Mouse (Mus musculus) ovary, postnatal 36 days (tissue): ENCODE data around the gene Tc2n.
"Not testable (repeated sequence)": the region's sequence is repeated elsewhere in the genome, so short reads cannot be mapped to it uniquely, and the experiment has no call there.

Source experiments
- DNase-seq: peaks from one replicate; pipeline ENCODE4 v3.0.0; 2022; ENCODE audit warnings: low spot score, mixed read lengths

Tc2n gene

GRCm38 (mm10) chr12:101718054-101718754 is at the start of gene Tc2n:
TSS of gene Tc2n (minus strand) at chr12:101718523.
- peak; percentile 85 for DNase-seq

GRCm38 (mm10) chr12:101767306-101768053 is 49.2 kb upstream of the Tc2n start:
- DNase-seq: no peak

- no peak for DNase-seq
Observed at GRCm38 (mm10) chr12:101766228-101766852, 48.0 kb upstream of the Tc2n start.

GRCm38 (mm10) chr12:101764870-101765269 is 46.5 kb upstream of the Tc2n start:
- DNase-seq: no peak

- no peak for DNase-seq
Observed at GRCm38 (mm10) chr12:101763065-101763464, 44.7 kb upstream of the Tc2n start.

GRCm38 (mm10) chr12:101762054-101762453 is 43.7 kb upstream of the Tc2n start:
- DNase-seq: peak; percentile 31

- DNase-seq: no peak
Observed at GRCm38 (mm10) chr12:101759440-101760045, 41.2 kb upstream of the Tc2n start.

- DNase-seq: no peak
Observed at GRCm38 (mm10) chr12:101758698-101759097, 40.4 kb upstream of the Tc2n start.

- no peak for DNase-seq
Observed at GRCm38 (mm10) chr12:101742375-101742774, 24.1 kb upstream of the Tc2n start.

- no peak for DNase-seq
Observed at GRCm38 (mm10) chr12:101740486-101740885, 22.2 kb upstream of the Tc2n start.

GRCm38 (mm10) chr12:101740045-101740444 is 21.7 kb upstream of the Tc2n start:
- no peak for DNase-seq

- DNase-seq: peak; percentile 26
Observed at GRCm38 (mm10) chr12:101718755-101719150, 430 bp upstream of the Tc2n start.

GRCm38 (mm10) chr12:101699176-101699575 is 19.1 kb downstream of the Tc2n start:
- DNase-seq: no peak

GRCm38 (mm10) chr12:101696521-101696920 is 21.8 kb downstream of the Tc2n start:
- no peak for DNase-seq

GRCm38 (mm10) chr12:101680538-101680937 is 37.8 kb downstream of the Tc2n start:
- DNase-seq: no peak

- no peak for DNase-seq
Observed at GRCm38 (mm10) chr12:101667502-101667901, 50.8 kb downstream of the Tc2n start.

GRCm38 (mm10) chr12:101633137-101633536 is 85.2 kb downstream of the Tc2n start:
- no peak for DNase-seq

GRCm38 (mm10) chr12:101606622-101607021 is 111.7 kb downstream of the Tc2n start:
- DNase-seq: not testable (repeated sequence)
